Mouse (Mus musculus) CD4-positive, CD25-positive, alpha-beta regulatory T cell, adult 4 months (primary cell): Measurements from ENCODE around the gene Ccdc149. TPM values are rescaled to one million over a fixed set of nuclear protein-coding genes. Genes with fewer than 3 reads are reported as not detected.

Experiments
- ATAC-seq: one replicate; pipeline ENCODE4 v1.8.0; 2017
- polyA plus RNA-seq, 2 experiments: library from polyadenylated mRNA; unstranded; fragments of 100-300 nt; shearing (Covaris generic); gene quantifications; one replicate each; pipeline ENCODE4 v1.2.1; 2017

The Ccdc149 gene
- polyA plus RNA-seq, 2 experiments from 2014 or later: not detected

DNA sequence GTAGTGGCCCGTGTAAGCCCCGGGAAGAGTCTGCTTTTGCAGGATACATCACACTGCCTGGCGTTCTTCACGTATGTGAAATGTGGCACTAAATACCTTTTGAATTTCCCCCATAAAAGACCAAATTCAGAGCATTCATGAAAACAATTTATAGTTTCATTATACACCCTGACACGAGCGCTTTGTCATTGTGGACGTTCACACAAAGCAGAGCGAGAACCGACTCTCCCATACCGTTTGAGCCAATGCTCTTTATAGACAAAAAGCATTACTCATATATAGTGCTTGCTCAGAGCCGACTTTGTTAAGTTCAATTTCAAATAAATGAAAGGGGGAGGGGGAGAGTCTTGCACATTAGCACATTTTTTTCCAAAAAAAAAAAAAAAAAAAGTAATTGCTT is 31.0 kb downstream of the Ccdc149 start:
- ATAC-seq: no peak

DNA sequence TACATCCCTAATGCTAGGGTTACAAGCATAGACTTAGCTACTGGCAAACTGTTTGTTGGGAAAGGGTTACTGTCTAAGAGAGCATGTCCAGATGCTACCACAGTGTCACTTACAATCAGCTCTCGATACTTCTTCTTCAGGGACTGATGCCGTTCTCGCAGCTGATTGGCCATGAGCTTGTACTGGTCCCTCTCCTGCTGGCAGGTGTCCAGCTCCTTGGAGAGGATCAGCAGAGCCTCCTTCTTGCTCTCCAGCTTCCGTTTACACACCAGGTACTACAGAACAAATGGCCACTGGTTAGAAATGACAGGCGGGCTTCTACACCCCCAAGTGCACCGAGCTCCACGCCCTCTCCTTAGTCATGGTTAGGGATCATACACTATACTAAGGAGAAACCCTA is 32.4 kb downstream of the Ccdc149 start:
- ATAC-seq: no peak

DNA sequence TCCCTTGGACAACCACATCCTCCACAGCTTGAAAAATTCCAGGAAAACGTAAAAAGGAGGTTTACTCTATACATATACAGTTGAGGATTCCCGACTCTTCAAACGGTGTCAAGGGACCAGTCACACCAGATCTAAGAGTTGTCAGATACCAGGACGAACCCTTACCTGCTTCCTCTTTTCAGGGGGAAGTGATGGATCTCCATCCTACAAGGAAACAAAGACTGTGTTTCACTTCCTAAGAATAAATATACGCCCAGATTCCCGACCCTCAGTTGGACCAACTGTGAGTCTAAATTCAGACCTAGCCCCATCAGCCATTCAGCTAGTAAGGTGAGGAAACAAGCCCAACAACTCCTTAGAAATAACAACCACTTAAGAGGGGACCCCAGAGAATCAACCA is 35.8 kb downstream of the Ccdc149 start:
- no peak for ATAC-seq

DNA sequence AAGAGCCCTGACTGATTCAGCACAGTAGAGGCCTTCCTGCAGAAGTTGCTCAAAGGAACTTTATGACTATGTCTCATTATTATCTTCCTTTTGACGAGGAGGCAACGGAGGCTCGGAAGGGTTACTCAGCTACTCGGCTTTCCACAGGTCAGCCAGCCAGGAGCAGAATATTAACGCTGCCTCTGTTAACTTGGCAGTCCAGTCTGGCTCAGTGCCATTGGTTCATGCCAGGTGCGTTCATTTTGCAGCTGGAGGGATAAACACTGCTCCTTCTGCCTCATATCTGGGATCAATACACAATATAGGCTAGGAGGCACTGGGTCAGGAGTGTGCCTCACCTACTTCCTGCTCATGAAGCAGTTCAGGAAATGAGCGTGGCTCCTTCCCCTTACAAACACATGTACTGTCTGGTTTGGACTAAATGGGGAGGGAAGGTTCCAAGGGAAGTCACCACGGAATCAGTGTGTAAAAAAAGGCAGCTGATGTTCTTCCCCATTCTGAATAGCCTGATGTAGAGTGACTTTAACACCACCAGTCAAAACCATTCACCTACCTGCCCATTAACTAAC is 40.0 kb downstream of the Ccdc149 start:
- no peak for ATAC-seq

DNA sequence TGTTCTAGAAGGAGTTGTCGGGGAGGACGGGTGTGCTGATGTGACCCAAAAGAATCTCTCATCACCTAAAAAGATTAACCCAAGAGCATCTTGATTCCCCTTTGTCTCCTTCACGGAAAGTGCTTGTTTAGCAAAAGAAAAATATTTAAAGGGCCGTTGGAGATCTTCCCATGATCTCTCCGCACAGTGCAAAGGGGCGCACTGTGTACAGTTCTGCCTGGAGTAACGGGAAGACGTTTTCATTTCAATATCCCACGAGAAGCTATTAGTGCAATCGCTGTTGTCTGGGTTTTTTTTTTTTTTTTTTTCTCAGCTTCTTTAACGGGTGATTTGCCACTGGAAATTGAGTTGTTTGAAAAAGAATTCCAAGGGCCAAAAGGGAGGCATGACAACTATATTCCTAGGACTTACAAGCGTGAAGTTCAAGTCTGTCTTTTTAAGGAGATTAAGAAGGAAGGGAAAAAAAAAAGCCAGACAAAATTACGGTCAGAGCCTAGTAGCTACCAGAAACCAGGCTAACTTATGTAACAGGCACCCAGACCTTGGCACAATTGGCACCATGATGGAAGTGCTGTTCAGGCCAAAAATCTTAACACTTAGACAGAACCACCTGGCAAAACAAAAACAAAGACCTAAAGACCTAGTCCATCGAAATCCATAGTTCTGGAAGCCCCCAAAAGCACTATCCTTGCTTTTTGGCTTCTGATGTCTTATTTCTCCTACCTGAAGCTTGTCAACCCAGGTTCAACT is 41.4 kb downstream of the Ccdc149 start:
- no peak for ATAC-seq

DNA sequence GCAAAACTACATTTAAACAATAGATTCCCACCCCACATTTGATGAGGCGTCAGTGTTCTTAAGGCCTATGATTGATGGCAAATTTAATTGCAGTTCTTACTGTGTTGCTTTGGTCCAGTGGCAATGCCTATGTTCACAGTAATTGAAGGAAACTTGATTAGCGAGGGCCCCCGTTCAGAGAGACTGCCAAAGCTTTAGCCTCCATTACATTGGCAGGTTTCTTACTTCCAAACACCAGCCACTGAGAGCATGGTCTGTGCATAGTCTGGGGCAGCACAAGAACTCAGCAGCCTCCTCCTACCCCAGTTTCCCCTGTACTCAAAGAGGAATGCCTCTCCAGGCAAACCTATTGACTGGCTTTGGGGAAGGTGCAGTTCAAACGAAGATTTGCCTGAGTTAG is 42.7 kb downstream of the Ccdc149 start:
- no peak for ATAC-seq

DNA sequence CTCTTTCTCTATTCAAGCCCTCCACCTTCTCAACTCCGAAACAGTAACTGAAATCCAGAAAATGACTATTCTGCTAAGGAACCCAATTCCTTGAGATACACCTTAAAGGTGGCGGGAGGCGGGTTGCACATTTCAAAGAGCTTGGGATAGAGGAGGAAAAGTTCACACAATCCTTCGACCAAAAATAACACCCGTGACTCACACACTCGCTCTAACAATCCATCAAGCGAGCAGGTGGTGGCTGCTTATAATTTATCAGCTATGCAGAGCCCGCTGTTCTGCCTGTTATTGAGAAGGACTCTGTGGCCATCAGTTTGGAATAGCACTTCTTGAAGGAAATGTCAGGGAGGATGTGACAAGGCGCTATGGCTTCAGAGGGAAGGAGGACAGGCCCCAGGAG is 45.5 kb downstream of the Ccdc149 start:
- no peak for ATAC-seq

DNA sequence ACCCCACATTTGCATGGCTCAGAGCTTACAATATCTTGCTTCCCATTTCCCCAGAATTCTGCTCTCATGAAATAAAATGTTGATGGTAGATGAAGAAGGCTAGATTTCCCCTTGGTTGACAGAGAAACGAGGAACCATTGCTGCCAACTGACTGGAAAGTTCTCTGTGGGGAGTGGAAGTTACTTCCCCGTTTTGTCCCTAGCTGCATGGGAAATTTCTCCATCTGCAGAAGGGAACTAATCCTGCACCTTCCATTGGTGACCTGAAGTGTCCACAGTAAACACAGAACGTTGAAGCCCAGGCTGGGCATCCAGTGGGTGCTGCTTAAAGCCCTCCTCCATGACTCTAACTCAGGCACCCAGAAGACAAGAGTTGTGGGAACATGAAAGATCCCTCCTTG is 47.4 kb downstream of the Ccdc149 start:
- ATAC-seq: no peak

DNA sequence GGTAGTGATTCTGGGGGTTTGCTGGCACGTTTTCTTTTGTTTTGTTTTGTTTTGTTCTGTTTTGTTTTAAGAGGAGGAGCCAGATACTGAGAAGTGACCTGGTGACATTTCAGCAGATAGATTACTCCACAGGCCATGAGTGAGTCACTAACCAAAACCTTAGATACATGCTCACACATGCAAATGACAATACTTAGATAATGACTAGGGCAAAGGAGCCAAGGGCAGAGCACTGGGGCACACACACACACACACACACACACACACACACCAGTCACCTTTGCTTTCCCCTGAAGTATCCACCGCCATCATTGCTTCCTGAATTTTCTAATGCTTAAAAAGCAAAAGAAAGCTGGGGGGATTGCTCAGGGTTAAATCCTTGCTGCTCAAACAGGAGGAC is 54.8 kb downstream of the Ccdc149 start:
- no peak for ATAC-seq

DNA sequence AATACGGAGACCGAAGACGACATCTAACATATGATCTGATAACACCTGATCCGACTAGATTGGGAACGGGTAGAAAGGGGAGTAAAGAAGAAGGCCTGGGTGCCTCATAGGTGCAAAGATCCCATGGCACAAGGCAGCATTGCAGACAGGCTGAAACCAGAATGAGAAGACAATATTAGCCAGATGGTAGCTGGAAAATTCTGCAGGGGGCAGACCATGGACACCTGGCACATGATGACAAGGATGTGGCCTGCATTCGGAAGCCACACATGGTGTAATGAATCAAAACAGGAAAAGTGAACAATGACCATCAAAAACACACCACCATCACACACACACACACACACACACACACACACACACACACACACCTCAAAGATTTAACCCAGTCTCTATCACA is 55.4 kb downstream of the Ccdc149 start:
- ATAC-seq: no peak

DNA sequence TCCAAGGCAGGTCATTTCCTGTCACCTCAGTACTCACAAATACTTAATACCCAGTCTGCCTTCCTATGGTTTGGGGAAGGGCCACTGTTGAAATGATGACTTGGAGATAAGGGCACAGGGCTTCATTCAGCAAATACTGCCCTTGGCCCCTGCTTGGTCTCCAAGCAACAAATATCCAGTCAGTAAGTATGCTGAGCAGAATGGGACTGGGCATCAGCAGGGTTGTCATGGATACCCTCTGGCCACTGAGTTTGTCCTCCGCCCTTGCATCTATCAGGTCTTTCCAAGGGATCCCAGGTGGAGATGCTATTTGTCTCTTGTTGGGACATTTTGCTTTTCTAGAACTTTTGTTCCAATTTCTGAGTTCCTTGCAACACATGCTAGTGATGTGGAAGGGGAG is 56.1 kb downstream of the Ccdc149 start:
- ATAC-seq: no peak

DNA sequence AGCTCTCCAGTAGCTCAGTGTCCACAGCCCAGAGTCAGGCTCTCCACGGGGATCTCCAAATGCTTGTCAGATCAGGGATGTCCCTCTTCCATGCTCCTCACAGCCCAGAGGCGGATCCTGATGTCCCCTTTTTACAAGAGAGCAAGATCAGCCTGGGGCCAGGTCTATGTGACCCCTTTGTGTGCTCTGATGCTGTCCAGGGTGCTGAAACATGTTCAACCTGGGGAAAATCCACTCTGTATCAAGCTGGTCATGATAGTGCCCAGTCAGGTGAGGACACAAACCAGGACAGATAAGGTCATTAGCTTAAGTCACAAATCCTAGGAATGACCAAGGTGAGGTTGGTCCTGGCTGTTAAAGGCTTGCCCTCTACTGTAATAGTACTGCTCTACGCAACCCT is 59.8 kb downstream of the Ccdc149 start:
- no peak for ATAC-seq

DNA sequence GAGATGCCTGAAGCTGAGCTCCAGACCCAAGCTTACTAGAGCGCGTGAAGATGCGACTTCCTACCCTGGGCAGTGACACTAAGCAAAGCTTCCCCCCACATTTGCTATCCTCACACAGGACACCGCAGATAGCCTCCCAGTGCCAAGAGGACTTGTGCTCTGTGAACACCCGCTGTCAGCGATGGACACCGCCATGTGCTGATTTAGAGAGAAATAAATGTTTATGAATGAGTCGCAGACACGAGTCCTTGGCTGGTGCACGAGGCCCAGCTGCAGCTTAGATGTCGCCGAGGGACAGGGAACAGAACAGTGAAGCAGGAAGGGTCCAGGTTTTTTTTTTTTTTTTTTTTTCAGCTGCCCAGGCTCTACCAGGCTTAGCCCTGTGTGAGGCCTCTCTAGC is 61.1 kb downstream of the Ccdc149 start:
- no peak for ATAC-seq

DNA sequence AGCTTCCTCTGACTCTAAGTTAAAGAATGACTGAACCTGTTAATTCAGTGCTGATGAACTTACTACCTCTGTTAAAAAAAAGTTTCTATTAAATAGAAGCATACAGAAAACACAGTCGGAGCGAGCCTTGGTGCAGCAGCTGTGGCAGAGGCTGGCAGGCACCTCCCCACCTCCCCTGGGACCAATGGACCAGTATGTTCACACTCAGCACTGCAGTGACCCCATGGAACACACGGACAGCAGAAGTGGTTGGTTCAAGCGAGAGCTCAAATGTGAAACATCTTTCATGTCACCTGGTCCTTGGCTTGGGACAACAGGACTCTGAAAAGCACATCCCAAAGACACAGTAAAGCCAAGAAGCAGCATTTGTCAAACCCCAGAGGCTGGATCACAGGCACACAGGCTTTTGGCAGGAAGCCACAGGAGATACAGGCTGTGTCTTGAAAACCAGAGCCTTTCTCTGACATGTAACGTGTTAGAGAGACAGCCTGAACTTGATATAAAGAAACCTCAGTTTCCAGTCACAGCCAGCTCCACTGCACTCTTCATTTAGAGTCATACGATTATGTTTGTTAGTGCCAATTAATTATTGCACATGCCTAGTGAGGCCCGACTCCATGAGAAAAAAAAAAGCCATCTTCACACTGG is 62.5 kb downstream of the Ccdc149 start:
- ATAC-seq: no peak

DNA sequence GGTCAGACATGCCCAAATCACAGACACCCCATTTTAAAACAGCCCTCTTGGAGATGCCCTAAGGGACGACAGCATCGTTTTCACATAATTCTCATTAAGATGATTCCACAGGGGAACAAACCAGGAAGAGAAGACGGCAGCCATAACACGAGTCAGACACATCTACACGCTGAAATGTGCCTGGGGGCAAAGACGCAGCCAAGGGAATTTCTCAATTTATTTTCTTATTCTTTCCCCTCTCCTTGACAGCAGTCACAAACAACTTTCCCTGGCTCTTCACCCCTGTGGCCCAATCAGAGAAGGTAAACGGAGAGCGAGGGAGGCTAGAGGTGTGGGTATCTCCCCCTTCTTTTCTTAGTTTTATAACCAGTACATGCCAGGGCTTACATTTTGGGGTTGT is 66.9 kb downstream of the Ccdc149 start:
- no peak for ATAC-seq

DNA sequence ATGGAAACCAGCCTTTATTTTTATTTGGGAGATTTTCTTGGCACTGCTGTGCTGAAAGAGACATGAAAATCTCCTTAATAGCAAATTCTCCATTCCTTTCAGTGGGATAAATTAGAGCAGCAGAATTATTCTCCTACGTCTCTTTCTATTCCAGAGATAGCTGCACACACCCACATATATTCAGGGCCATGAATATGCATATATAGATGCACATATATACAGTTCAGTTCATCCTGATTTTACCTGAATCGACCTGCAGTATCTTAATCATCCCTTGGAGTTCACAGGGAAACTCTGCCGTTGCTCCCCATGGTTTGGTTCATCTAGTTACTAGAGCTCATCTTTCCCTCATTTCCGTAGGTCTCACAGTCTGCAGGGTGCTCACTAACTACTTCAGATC is 77.6 kb downstream of the Ccdc149 start:
- no peak for ATAC-seq

DNA sequence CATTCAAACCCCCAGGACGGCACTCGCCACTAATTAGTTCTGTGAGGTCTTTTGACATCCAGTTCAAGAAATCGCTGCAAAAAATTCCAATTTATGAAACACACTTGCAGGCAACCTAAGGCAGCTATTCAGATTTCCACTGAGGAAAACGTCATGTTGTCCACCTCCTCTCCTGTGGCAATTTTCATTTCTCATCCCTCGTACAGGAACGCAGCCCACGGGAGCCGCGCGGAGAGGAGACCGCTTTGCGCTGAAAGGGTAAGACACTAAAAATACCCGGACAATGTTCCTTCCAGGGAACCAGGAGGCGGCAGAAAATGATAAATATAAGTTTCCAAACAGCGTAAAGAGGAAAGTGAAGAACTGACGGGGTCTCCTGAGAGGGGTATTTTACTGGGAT is 79.8 kb downstream of the Ccdc149 start:
- ATAC-seq: no peak

DNA sequence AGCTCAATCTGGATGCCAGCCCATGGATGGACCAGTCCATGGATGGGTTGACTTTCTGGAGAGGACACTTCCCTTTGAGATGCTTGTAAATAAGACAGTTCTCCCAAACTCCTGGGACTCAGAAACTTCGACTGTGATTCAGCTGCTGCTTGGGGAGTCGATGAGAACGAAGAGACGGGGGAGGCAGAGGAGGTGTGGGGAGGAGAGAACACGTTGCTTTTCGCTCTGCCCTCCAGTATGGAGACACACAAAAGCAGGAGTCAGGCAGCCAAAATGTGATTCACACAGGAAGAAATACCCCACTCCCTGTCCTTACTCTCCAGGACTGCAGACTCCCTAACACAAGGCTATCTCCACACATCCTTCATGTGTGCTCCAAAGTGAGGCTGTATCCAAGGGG is 80.9 kb downstream of the Ccdc149 start:
- no peak for ATAC-seq

DNA sequence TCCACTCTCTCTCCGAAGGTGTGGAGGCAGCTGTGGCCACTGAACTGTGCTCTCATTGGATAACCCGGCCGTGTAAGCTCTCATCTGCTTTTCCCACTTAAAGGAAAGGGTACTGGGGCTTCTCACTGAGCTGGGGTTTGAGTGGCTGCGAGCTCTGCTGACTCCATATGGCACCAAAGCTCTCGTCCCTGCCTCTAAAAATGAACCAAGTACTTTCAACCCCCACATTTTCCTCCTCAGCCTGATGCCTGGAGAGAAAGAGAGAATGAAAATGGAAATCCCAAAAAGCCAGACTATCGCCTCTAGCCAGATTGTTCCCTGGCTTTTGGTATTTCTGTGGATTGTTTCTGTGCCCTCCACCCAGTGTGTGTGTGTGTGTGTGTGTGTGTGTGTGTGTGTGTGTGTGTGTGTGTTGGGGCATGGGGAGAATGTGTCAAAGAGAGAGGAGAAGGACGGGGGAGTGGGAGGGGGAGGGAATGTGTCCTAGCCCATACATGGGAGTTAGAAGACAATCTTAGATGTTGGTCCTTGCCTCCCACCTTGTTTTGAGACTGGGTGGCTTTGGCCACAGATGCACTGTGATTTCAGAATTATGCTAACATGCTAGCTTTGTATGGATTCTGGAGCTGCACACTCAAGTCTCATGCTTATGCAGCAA is 83.1 kb downstream of the Ccdc149 start:
- no peak for ATAC-seq

DNA sequence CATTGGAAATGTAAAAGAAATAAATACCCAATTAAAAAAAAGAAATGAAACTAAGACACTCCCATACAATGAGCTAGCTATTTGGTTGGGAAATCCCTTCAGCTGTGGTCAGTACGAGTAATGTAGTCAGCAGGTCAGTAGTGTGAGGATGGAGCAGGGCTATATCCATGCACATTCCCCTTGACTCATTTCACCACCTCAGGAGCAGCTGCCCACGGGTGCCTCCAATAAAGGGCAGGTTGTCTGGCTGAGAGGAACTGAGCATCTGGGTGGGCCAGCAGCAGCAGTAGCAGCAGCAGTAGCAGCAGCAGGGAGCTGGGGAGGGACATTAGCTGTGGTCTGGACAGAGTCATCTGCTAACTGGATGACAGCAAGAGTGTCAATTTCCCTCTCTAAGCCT is 85.3 kb downstream of the Ccdc149 start:
- ATAC-seq: no peak

DNA sequence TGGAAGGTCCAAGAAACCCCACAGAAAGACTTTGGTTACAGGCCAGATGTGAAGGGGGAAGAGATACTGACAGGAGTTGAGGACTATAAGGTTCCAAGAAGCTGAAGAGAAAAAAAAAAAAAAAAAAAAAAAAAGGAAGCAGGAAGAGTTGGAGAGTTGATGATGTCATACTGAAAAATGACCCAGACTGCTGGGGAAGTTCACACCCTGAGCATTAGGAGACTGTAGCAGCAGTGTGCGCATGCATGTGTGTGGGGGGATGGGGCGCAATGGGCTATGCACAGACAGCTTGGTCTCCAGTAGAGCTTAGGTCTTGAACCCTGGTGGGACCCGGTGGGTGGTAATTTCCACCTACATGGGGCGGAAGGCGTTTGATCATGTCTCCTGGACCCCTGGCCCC is 87.6 kb downstream of the Ccdc149 start:
- ATAC-seq: no peak

DNA sequence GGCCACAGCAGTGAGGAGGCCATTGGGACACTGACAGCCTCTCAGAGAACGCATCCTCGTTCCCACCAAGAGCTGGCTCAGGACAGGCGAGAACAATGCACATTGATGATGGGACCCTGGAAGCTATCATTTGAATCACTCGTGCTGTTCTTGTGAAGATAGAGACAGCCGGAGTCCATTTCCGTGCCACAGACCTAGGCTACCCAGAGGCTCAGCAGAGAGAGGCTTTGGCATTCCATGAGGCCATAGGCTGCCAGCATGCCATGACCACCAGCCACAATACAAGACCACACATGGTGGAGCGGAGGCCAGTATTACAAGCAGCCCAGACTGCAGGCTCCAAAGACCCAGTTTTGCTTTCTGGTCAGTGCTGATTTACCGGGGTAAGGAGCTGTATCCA is 88.5 kb downstream of the Ccdc149 start:
- ATAC-seq: no peak

DNA sequence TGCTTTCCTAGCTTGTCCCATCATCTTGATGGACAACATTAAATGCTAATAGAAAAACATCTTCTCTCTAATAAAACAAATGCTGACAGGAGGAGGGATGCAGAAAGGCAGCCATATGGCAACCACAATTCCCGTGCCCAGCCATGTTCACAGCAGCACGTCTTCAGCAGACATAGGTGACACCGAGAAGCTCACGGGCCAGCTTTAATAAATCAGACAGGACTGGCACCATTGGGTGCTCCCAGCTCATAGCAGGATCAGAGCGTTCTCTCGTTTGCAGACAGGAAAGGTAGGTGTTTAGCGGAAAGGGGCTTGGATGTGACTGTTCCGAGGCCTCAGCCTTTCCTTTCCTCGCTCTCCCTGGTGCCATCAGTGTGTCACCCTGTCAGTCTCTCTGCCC is 95.5 kb downstream of the Ccdc149 start:
- no peak for ATAC-seq

DNA sequence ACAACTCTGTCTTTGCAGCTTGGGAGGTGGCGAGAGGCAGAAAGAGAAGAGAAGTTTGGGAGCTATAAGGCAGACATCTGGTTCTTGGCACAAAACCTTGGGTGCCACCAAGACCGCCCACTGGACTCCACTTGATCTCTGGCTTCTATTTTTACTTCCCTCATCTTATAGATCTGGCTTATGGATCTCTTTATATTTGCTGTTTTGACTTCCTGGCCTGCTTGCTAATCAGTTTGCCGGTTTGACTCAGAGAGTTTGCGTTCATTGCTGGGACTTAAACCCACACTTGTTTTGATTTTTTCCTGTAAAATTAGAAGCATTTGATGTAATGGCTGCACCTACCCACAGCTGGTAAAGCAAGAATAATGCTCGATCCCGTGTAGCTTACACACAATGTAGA is 100.4 kb downstream of the Ccdc149 start:
- no peak for ATAC-seq
